9 mouse cellular contexts compared by ENCODE assay signal in genomic region chr1:134151655-134152412, GRCm38 (mm10). TPM values are rescaled to one million over a fixed set of nuclear protein-coding genes. Genes with fewer than 3 reads are reported as not detected.
DNase-seq lines count a peak whose midpoint lies in the region; ATAC-seq lines count a peak whose summit lies in the region.
"Had no signal": no experiment of that assay in that cellular context is flagged by ENCODE, and none has a peak within 500 bp of the region (broad histone marks: within the 10 kb centered on the region; RNA-seq: fewer than 3 reads in every experiment).

No protein-coding gene starts in this region.

- H3K4me3 ChIP-seq in hindbrain, embryonic 14.5 days (replicated peaks; ENCODE audit: low read length): no peak overlapping the region
- H3K4me3 ChIP-seq: stomach, embryonic 15.5 days had no signal

- peak; percentile 84 for ATAC-seq in hindbrain, embryonic 14.5 days (ENCODE audit: low FRiP score)

- no peak overlapping the region for H3K27ac ChIP-seq in hindbrain, embryonic 14.5 days
- H3K27ac ChIP-seq: stomach, embryonic 15.5 days had no signal

- peak; percentile 35 for DNase-seq in T-cell, adult 2 months (ENCODE audit: low spot score)
- DNase-seq in cerebellum, postnatal 14 days: peak; percentile 93 to 95
- peak; percentile 58 to 81 for DNase-seq in frontal cortex, postnatal 25 days (ENCODE audit: low spot score in 2 of 2)
- peak; percentile 99 for DNase-seq in hindbrain, embryonic 14.5 days (ENCODE audit: low spot score)
- DNase-seq in layer of hippocampus, postnatal 14 days (ENCODE audit: low spot score in 2 of 2): peak; percentile 74 to 88
- DNase-seq in lung, postnatal 14 days: peak; percentile 88
- peak; percentile 99 for DNase-seq in retina, embryonic 14.5 days (ENCODE audit: low spot score)
- peak; percentile 38 to 53 for DNase-seq in thymus, postnatal 36 days

- H3K27me3 ChIP-seq in hindbrain, embryonic 14.5 days (ENCODE audit: control insufficient read depth, insufficient read depth, low read length): no peaks in the 10 kb centered on the region
- H3K27me3 ChIP-seq: stomach, embryonic 15.5 days had no signal

- H3K9ac ChIP-seq in hindbrain, embryonic 14.5 days: no peak overlapping the region
- H3K9ac ChIP-seq: stomach, embryonic 15.5 days had no signal

- no peaks in the 10 kb centered on the region for H3K4me1 ChIP-seq in hindbrain, embryonic 14.5 days (replicated peaks; ENCODE audit: control insufficient read depth, insufficient read depth, low read length)

- H3K4me2 ChIP-seq in hindbrain, embryonic 14.5 days (replicated peaks): no peak overlapping the region
- H3K4me2 ChIP-seq: stomach, embryonic 15.5 days had no signal

- WGBS in hindbrain, embryonic 14.5 days: 36% methylated on average over 13 of the region's 13 CpGs

- H3K9me3 ChIP-seq in hindbrain, embryonic 14.5 days (ENCODE audit: control insufficient read depth, low read length): no peaks in the 10 kb centered on the region
- H3K9me3 ChIP-seq: stomach, embryonic 15.5 days had no signal

- H3K36me3 ChIP-seq in hindbrain, embryonic 14.5 days (replicated peaks; ENCODE audit: control insufficient read depth, insufficient read depth): no peaks in the 10 kb centered on the region
- H3K36me3 ChIP-seq: stomach, embryonic 15.5 days had no signal

RNA-seq across cellular contexts. Expression of gene Chil1, which starts 30.1 kb away (rescaled TPM):
- 2.5 and 3.6 TPM in 2 replicates for polyA plus RNA-seq in hindbrain, embryonic 14.5 days (2014; fragmentation: Nextera tagmentation; extraction: Ambion mirVana)
- 1 to 10 TPM; 8.0 to 8.5 TPM for total RNA-seq in layer of hippocampus, postnatal 14 days (2021)

RNA-seq across cellular contexts. Expression of gene Chit1, which starts 40.8 kb away (rescaled TPM):
- polyA plus RNA-seq in hindbrain, embryonic 14.5 days (2014; fragmentation: Nextera tagmentation; extraction: Ambion mirVana): 0.20 and 0.23 TPM in 2 replicates
- total RNA-seq in layer of hippocampus, postnatal 14 days (2021): under 1 TPM in 1 of 2 experiments, not detected in 1; 0.39 TPM

RNA-seq across cellular contexts. Expression of gene Mybph, which starts 41.4 kb away (rescaled TPM):
- 0.27 TPM in 1 of 2 replicates, not detected in the other for polyA plus RNA-seq in hindbrain, embryonic 14.5 days (2014; fragmentation: Nextera tagmentation; extraction: Ambion mirVana)
- under 1 TPM in 1 of 2 experiments, not detected in 1; 0.18 TPM for total RNA-seq in layer of hippocampus, postnatal 14 days (2021)

Comparison
In these comparisons a context has a peak if more than half of its experiments do, and no peak if none do; other contexts are left out.
1. DNase-seq: peak in every context shown above with its lines; median percentile 99 in hindbrain, embryonic 14.5 days; 99 in retina, embryonic 14.5 days; 94 in cerebellum, postnatal 14 days; 88 in lung, postnatal 14 days; 81 in layer of hippocampus, postnatal 14 days; 70 in frontal cortex, postnatal 25 days; 46 in thymus, postnatal 36 days; 35 in T-cell, adult 2 months.